Mouse (Mus musculus) testis, adult 10 weeks (tissue): Measurements from ENCODE around the gene Prokr1. TPM values are rescaled to one million over a fixed set of nuclear protein-coding genes. Genes with fewer than 3 reads are reported as not detected.

ENCODE experiments used
- polyA plus RNA-seq: library from polyadenylated mRNA; stranded (reverse); fragments of 350-450 nt; fragmentation: Illumina TruSeq; extraction: RNeasy Lipid Tissue Mini Kit (QIAGEN cat#74804); gene quantifications from one replicate; pipeline ENCODE4 v1.2.3, GENCODE M21; 2014; ENCODE audit warnings: low read depth, low replicate concordance

Gene Prokr1
- polyA plus RNA-seq = 1.1 TPM

GRCm38 (mm10) chr6:87590394-87591281 is at the start of gene Prokr1:
Gene Prokr1, minus strand, starts transcription at chr6:87590743.

GRCm38 (mm10) chr6:87532953-87533710 is 57.4 kb downstream of the Prokr1 start, which contains the start of gene Arhgap25:
Gene Arhgap25, minus strand, starts transcription at chr6:87533259.

Other genes starting within 250 kb of the Prokr1 start
- not detected for gene Gkn1, start 239.8 kb downstream of the Prokr1 start, polyA plus RNA-seq
- 0.29 TPM for gene Gkn2, start 217.4 kb downstream of the Prokr1 start, polyA plus RNA-seq
- gene Gkn3, start 201.8 kb downstream of the Prokr1 start, polyA plus RNA-seq = not detected
- not detected for gene Bmp10, start 161.7 kb downstream of the Prokr1 start, polyA plus RNA-seq
- 0.07 TPM for gene Arhgap25, start 57.5 kb downstream of the Prokr1 start, polyA plus RNA-seq
- 7.6 TPM for gene Aplf, start 81.5 kb upstream of the Prokr1 start, polyA plus RNA-seq
- 0.08 TPM for gene Efcc1, start 140.1 kb upstream of the Prokr1 start, polyA plus RNA-seq
- gene Gp9, start 187.3 kb upstream of the Prokr1 start, polyA plus RNA-seq = not detected
- 1.8 TPM for gene Rab43, start 221.4 kb upstream of the Prokr1 start, polyA plus RNA-seq
- 0.60 TPM for gene Gm45140, start 245.1 kb upstream of the Prokr1 start, polyA plus RNA-seq
- 11.5 TPM for gene Isy1, start 248.1 kb upstream of the Prokr1 start, polyA plus RNA-seq